Mouse (Mus musculus): ENCODE results near the gene Smurf1.

Gene Smurf1

DNA sequence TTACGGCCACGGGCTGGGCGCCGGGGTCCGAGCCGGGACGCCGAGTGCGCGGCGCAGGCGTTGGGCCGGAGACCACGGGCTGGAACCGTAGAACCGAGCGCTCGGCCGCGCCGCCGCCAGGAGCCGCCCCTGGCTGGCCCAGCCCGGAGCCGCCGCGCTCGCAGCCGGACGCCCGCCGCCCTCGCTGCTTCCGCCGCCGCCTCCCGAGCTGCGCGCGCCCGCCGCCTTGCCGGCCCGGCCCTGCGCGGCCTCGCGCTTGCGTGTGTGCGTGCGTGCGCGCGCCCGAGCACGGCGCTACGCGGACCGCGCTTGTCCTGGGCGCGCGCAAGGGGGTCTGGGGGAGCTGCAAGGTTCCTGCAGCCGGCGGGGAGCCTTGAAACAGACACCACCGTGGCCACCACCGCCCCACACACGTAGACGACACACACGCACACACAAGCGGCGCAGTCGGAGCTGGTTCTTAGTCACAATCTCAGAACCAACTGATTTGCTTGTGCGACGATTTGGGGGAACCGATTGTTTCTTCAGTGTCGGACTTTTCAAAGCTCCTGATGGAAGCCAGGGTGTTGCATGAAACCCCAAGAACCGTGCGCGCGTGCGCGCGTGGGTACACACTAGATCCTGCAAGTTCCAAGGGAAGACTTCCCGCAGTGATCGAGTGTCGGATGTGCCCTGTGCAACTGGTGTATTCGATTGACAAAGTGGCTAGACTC is at the start of gene Smurf1:
Gene Smurf1, minus strand, starts transcription at position 209 of the 713 bp plus-strand sequence.
- in situ Hi-C loops (cut with MboI, MseI), result no loop called here

DNA sequence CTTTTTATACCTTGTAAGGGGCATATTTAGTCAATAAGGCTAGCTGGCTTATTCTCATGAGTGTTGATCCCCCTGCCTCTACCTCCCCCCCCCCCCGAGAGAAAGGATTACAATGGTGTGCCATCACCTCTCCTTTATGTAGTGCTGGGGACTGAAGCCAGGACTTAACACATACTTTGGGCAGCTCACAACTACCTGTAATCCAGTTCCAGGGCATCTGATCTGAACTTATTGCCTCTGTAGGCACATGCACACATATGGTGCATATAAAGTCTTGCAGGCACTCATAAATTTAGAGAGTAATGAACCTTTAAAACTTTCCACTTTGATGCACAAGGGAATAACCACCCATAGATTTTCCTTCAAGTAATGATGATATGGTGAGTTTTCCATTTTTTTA is 48.6 kb upstream of the Smurf1 start:
- in situ Hi-C loops (cut with MboI, MseI), result no loop called here

DNA sequence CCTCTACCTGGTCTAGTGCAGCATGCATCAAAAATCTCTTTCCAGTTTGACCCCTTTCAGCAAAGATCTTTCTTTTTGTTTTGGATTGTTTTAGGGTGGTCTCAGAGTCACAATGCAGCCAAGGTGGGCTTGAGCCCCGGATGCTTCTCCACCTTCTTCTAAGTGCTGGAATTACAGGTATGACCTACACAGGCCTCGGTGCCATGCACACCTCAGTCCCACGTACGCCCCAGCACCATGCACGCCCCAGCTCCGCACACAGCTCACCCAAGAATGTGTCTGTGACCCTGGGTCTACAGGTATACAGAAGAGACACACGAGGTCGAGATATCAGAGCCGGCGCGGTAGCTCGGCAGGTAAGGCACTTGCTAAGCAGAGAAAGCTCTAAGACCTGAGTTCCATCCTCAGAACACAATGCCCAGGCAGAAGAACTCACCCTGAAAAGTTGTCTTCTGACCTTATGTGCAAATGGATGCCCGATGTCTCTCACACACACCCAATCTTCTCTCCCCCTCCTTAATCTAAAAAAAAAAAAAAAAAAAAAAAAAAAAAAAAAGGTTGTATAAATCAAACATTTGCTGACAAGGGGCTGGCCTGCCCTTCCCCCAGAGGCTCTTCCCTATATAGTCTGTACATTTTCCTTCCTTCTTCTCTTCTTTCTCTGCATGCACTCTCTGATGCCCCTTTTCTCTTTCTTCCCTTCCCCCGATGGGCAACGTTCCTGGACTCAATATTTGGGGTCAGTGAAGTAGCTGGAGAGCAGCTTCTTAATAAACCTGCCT is 43.4 kb upstream of the Smurf1 start:
- in situ Hi-C loops (cut with MboI, MseI), result no loop called here

DNA sequence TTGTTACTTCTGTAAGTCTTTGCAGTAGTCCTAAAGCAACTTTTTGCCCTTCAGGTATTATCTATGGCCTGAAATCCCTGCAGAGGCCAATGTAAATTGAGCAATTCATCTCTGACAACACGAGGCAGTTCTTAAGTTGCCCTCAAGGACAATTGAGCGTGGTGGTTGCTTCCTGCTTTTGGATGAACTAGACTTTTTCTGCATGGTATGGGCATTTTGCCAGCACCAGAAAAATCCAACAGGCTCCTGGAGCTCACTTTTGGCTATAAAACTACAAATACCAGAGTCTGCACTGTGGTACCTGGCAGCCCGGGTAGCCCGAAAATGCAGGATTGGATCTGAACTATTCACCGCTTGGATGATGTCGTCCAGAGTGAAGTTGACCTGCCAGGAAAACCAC is 39.9 kb upstream of the Smurf1 start:
- in situ Hi-C loops (cut with MboI, MseI), result no loop called here

DNA sequence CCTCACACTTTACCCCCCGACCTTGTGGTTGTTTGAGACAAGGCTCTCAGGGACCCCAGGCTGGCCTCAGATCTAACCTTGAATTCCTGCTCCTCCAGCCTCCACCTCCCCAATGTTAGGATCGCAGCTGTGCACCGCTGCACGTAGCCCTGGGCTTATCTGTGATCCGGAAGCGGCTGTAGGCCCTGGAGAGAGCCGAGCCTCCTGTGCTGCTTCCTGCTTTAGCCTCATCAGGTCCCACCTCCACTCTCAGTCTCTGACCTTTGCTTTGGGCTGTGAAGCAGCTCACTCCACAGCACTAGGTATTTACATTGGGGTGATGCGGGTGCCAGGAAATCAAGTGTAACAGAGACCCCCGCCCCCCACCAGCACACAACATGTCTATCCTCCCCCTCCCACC is 38.8 kb upstream of the Smurf1 start:
- in situ Hi-C loops (cut with MboI, MseI), result no loop called here

DNA sequence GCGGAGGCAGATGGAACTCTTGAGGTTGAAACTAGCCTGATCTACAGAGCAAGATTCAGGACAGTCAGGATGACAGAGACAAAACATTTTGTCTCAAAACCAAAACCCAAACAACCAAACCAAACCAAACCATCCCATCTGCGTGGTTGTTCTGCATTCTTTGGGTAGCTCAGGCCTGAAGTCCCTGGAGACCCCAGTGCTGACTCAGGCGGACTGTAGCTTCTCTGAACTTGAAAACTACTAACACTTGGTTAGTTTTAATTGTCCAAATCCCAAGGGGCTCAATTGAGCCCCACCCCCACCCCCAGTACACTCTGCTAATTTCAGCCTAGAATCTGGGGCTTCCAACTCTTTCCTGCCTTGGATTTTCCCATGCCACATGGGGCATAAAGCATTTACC is 37.7 kb upstream of the Smurf1 start:
- in situ Hi-C loops (cut with MboI, MseI), result no loop called here

DNA sequence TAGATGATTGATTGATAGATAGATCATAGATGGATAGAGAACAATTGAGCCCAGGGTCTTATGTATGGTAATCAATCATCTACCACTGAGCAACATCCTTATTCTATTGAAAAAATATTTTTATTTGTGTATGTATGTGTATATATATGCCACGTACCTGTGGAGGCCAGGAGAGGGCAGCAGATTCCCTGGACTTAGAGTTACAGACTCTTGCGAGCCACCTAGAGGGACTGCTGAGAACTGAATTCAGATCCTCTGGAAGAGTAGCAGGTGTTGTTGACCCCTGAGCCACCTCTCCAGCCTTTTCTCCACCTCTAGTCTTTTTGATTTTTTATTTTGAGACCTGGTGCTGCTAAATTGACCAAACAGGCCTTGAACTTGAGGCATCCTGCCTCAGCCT is 32.8 kb upstream of the Smurf1 start:
- in situ Hi-C loops (cut with MboI, MseI), result no loop called here

DNA sequence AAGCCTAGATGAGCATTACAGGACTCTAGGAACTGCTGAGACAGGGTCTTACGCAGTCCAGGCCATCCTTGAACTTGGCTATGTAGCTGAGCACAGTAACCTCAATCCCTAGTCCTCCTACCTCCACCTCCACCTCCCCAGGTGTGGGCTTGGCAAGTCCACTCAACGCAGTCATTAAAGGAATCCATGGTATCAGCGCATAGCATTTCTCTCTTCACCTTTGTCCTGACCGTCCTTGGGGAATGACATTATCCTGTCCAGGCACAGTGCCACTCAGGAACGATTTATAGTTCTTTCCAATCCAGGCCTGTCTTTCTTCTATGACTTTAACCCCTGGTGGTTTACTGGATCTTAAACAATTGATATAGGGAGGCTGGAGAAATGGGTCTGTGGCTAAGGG is 24.8 kb upstream of the Smurf1 start:
- in situ Hi-C loops (cut with MboI, MseI), result no loop called here

DNA sequence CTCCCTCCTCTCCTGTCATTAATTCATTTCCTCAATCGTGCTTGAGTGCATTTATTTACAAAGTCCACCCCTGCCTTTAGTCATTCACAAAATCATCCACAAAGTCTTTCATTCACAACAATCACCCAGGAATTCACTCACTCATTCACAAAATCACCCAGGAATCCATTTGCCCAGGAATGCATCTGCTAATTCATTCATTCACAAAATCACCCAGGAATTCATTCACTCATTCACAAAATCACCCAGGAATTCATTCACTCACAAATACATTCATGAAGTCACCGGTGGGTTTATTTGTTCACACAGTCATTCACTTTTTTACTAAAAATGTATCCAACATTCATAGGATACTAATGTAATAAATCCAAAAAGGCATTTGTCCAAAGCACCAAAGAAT is 24.4 kb upstream of the Smurf1 start:
- in situ Hi-C loops (cut with MboI, MseI), result no loop called here

DNA sequence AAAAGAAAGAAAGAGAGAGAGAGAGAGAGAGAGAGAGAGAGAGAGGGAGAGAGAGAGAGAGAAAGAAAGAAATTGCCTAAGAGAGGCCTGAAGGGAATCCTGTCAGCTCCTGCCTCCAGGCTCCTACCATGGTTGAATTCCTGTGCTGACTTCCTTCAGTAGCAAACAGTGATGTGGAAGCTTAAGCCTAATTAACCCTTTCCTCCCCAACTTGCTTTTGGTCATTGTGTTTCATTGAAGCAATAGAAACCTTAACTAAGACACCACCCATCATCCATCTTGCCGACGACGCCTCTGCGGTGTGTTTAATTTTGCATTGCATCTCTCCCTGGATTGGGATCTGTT is 23.4 kb upstream of the Smurf1 start:
- in situ Hi-C loops (cut with MboI, MseI), result loop anchor here in 1 of 2 experiments (5.0 kb wide), 1 partner anchor 93 kb away; the partner anchor contains the start of genes Arpc1a and Kpna7

DNA sequence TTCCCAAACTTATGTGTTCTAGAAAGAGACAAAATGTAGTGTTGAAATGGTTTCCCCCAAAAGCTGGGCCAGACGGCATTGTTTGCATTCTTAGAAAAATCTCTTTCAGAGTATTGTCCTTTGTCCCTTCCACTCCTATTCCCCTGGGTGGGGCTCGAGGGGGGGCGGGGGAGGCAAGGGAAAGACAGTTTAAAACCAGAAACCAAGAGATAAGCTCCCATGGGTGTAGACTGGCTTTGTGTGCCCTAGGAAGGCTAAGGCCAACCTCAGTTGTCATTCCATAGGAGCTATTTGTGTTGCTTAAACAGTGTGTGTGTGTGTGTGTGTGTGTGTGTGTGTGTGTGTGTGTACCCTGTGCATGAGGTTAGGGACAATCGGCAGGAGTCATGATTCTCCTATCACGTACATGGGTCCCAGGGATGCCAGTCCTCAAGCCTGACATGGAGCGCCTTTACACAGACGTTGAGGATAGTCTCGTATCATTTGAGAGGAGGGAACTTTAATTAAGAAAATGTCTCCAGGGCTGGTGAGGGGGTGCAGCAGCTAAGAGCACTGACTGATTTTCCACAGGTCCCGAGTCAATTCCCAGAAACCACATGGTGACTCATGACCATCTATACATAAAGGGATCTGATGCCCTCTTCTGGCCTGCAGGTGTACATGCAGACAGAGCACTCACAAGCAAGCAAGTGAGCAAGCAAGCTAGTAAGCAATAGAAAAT is 22.9 kb upstream of the Smurf1 start:
- in situ Hi-C loops (cut with MboI, MseI), result loop anchor here in 1 of 2 experiments (5.0 kb wide), 1 partner anchor 94 kb away; the partner anchor contains the start of genes Arpc1a and Kpna7

DNA sequence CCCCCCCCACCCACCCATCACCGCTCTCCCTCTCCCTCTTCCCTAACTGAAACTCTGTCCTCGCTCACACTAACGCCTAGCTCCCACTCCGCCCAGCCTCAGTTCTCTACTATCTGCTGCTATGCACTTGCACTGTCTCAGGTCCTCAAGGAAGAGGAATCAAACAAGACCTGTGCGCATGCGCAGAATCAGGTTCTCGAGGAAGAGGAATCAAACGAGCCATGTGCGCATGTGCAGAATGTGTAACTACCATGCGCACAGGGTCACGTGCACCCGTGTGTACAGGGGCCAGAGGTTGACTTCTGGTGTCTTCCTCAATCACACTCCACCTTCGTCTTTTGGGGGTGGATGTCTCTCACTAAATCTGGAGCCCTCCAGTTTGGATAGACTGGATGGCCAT is 21.9 kb upstream of the Smurf1 start:
- in situ Hi-C loops (cut with MboI, MseI), result loop anchor here in 1 of 2 experiments (5.0 kb wide), 1 partner anchor 95 kb away; the partner anchor contains the start of genes Arpc1a and Kpna7

DNA sequence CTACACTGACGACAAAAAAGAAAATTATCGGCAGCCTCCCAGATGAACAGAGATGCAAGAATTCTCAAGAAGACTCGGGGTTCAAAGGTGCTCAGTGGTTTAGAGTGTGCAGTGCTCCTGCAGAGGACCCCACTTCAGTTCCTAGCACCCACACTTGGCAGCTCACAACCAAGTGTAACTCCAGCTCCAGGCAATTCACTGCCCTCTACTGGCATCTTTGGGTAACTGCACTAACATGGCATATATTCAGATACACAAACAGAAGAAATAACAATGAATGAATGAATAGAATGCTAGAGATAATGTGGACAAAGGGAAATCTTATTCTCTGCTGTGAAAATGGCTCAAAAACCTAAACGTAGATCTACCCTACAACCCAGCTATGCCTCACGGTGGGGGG is 19.2 kb upstream of the Smurf1 start:
- in situ Hi-C loops (cut with MboI, MseI), result loop anchor here in 1 of 2 experiments (5.0 kb wide), 1 partner anchor 97 kb away; the partner anchor contains the start of genes Arpc1a and Kpna7

DNA sequence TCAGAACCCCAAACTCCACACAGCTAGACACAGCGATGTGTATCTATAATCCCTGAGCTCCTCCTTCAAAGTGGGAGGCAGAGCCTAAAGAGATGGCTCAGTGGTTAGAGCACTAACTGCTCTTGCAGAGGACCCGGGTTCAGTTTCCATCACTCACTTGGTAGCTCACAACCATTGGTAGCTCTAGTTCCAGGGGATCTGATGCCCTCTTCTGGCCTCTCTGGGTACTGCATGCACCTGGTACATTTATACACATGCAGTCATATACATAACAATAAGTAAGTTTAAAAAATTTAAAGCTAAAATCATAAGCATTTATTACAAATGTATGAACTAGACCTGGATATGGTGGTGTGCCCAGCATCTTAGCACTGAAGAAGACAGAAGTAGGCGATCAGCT is 17.6 kb upstream of the Smurf1 start:
- in situ Hi-C loops (cut with MboI, MseI), result no loop called here

DNA sequence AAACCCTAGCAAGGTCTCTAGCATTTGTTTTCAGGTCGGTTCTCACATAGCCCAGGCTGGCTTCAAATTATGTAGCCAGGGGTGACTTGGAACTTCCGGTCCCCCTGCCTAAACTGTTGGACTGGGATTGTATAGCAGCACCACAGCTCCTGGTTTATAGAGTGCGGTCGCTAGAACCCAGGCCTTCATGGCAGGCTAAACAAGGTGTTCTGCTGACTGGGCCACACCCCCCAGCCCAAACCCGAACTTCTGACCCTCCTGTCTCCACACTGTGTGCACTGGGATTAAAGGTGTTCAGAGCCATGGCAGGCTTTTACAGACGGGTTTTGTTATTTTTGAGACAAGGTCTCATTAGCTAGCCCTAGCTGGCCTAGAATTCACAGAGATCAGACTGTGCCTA is 13.5 kb upstream of the Smurf1 start:
- in situ Hi-C loops (cut with MboI, MseI), result loop anchor here in 1 of 2 experiments (10.0 kb wide), 1 partner anchor 104 kb away; no protein-coding TSS in a partner anchor

DNA sequence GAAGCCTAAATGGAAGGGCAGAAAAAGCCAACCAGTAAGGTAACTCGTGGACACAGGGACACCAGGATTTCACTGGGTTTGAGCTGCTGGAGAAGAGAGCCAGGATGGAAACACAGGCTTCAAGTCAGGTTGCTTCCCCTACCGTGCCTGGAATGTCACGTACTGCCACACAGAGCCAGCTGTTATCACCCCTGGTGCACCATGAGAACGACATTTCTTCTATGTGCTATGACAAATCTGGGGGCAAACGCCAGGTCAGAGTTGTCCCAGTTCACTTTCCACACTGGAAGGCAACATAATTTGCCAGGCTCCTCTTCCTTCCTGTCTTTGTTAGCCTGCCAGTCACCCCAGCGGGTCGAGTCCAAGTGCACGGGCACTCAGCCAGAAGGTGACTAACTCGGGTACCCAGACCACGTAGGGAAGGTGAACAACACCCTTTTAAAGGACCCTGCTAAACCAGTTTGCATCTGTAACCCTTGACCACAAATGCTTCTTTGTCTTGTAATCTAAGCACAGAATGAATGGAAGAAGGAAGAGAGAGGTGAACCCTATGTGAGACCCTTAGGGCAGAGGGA is 13.0 kb upstream of the Smurf1 start:
- in situ Hi-C loops (cut with MboI, MseI), result loop anchor here in 1 of 2 experiments (10.0 kb wide), 1 partner anchor 104 kb away; no protein-coding TSS in a partner anchor

DNA sequence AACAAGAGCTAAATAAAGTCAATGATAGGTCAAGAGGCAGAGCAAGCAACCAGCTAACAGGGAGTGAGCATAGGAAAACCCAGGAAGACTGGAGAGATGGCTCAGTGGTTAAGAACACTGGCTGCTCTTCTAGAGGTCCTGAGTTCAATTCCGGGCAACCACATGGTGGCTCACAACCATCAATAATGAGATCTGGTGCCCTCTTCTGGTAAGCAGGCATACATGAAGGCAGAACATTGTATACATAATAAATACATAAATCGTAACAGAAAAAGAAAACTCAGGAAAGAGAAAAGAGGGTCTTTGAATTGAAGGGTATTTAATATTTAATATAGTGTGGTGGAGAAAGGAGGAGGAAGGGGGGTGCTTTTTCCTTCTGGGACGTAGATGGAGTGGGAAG is 5.6 kb upstream of the Smurf1 start:
- in situ Hi-C loops (cut with MboI, MseI), result loop anchor here (5.0 to 10.0 kb wide), 2 partner anchors 89 to 96 kb away; no protein-coding TSS in a partner anchor

DNA sequence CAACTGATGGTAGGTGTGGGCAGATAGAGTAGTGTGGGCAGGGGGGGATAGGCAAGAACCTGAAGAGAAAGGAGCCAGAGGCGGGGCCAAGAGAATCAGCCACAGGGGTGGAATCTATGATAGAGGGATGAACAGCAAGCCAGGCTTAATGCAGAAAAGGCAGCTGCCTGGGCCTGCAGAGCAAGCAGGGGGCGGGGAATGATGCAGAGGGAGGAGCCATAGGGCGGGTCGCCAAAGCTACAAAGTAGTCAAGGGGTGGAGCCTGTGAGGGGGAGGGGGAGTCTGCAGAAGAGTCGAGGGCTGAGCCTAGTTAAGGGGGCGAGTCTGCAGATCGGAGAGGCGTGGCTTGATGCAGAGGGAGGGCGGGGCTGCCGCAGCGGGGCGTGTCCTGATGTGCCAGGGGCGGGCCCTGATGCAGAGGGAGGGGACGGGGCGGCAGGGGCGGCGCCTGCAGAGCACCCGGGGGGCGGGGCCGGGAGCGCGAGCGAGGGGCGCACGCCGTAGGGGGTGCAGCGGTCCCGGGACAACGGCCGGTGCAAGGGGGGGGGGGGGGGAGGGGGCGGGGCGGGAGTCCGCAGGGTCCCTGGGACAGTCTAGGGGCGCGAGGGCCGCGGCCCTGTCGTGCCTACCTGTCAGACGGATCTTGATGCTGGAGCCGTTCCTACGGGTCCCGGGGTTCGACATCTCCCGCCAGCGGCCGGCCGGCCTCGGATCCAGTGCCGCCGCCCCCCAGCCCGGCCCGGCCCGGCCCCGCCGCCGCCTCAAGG is 592 bp downstream of the Smurf1 start:
- in situ Hi-C loops (cut with MboI, MseI), result no loop called here

DNA sequence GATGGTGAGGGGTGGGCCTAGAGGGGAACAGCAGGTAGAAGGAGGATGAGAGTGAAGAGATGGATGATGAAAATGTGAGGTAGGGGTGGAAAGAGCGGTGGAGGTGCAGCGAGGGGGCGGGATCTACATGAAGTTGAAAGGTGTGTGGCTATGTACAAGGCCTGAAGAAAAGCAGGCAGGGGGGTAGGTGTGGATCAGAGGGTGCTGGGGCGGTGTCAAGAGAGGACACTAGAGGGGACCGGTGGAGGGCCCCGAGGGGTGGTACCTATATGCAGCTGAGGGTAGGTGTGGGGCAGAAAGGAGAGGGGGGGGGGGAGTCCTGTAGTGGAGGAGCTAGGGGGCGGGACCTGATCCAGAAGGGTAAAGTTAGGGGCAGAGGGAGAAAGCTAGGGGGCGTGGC is 1.2 kb downstream of the Smurf1 start:
- in situ Hi-C loops (cut with MboI, MseI), result no loop called here

DNA sequence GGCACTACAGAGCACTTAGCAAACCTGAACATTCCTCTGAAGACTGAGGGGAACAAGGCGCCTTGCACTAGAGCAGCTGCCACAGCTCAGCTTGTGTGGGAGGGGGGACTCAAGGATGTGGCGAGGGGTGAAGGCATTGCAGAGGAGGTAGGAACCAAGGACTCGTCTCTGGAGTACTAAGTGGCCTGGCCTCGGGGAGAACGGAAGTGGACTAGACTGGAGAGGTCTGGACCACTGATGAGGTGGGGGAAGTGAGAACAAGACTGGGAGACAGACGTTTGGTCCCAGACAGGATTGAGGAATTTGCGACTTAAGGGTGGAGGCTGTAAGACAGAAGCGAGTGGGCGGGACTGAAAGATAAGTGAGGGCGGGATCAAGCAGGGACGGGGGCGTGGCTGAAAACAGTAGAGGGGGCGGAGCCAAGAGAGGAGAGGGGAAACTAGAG is 1.8 kb downstream of the Smurf1 start:
- in situ Hi-C loops (cut with MboI, MseI), result no loop called here

DNA sequence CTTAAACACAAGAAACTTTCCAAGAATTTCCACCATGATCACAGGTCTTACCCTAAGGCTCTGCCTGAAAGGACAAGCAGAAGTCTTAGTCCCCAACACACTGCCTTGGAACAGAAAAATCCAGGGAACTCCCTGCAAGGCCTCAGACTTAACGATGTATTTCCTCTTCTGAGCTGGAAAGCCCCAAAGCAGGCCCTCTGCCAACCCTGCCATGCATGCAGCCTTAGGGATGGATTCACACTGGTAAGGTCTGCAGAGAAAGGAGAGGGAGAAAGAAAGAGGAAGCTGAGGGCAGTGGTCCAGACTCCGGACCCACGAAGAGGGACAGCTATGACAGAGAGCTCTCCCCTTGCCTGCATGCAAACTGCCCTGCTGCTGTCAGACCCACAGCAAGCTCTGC is 2.2 kb downstream of the Smurf1 start:
- in situ Hi-C loops (cut with MboI, MseI), result no loop called here
